ENCODE assay signal across 11 mouse cellular contexts in the genomic region with DNA sequence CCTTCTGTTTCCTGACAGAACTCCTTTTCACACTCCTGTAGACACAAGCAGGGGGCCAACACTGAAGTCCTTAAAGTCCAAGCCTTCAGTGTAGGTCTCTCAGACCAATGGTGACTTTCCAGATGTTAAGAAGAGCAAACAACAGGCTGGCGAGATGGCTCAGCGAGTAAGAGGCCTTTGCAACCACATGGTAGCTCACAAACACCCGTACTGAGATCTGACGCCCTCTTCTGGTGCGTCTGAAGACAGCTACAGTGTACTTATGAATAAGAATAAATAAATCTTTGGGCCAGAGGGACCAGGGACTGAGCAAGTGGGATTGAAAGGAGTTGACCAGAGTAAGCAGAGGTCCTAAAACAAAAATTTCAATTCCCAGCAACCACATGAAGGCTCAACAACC.
DNase-seq lines count a peak whose midpoint lies in the region; ATAC-seq and TF ChIP-seq lines count a peak whose summit lies in the region.
"Had no signal": no experiment of that assay in that cellular context is flagged by ENCODE, and none has a peak within 500 bp of the region (broad histone marks: within the 10 kb centered on the region; RNA-seq: fewer than 3 reads in every experiment).

No protein-coding gene starts in this region.

- H3K27ac ChIP-seq in lung, postnatal 0 days (ENCODE audit: low read length), result no peak overlapping the region
- H3K27ac ChIP-seq: embryonic facial prominence, embryonic 15.5 days; macrophage had no signal

- intact Hi-C loops in heart, postnatal 10 days (cut with DNase I), result no loop called here

- H3K4me2 ChIP-seq in lung, postnatal 0 days (replicated peaks; ENCODE audit: low read depth, low read length), result no peak overlapping the region
- H3K4me2 ChIP-seq: embryonic facial prominence, embryonic 15.5 days had no signal

- H3K9me3 ChIP-seq in lung, postnatal 0 days (ENCODE audit: low read length), result no peaks in the 10 kb centered on the region
- H3K9me3 ChIP-seq: embryonic facial prominence, embryonic 15.5 days had no signal

- H3K4me3 ChIP-seq in lung, postnatal 0 days (ENCODE audit: low read depth, low read length), result no peak overlapping the region
- H3K4me3 ChIP-seq: embryonic facial prominence, embryonic 15.5 days had no signal

- WGBS in lung, postnatal 0 days, result 39% methylated on average over 5 of the region's 5 CpGs

- no peaks in the 10 kb centered on the region for H3K27me3 ChIP-seq in lung, postnatal 0 days (replicated peaks; ENCODE audit: insufficient read depth, low read length)
- no peaks in the 10 kb centered on the region for H3K27me3 ChIP-seq in splenic B cell, adult 2 months (ENCODE audit: control insufficient read depth, insufficient read depth, low read length, poor library complexity, severe bottlenecking)
- H3K27me3 ChIP-seq: embryonic facial prominence, embryonic 15.5 days had no signal

- TF ChIP-seq EP300 in lung, postnatal 0 days (IDR thresholded peaks at IDR 0.05), result no peak

- TF ChIP-seq CTCF in lung, postnatal 0 days (IDR thresholded peaks at IDR 0.05), result peak; percentile 64

- ATAC-seq in lung, postnatal 0 days, result no peak; the same call in 1 of the 2 replicates

- peak; percentile 47 for DNase-seq in heart, postnatal 4 days
- no peak for DNase-seq in heart, postnatal 10 days
- peak; percentile 59 for DNase-seq in lung, postnatal 0 days (ENCODE audit: low spot score)
- no peak for DNase-seq in lung, postnatal 10 days
- DNase-seq in R1 (ENCODE audit: low read depth, low spot score), result peak; percentile 52
- peak; percentile 25 for DNase-seq in splenic B cell, adult 2 months (ENCODE audit: low read depth, low spot score)
- DNase-seq in kidney, postnatal 25 days, result no peak
- DNase-seq: cerebellum, adult 2 months; kidney, adult 18-20 months had no signal

- H3K4me1 ChIP-seq in lung, postnatal 0 days (ENCODE audit: insufficient read depth, low read depth, low read length), result peaks cover 3% of the 10 kb centered on the region; the same call in 1 of the 2 replicates
- H3K4me1 ChIP-seq: embryonic facial prominence, embryonic 15.5 days had no signal

- no peaks in the 10 kb centered on the region for H3K36me3 ChIP-seq in lung, postnatal 0 days (ENCODE audit: insufficient read depth, low read length)
- no peaks in the 10 kb centered on the region for H3K36me3 ChIP-seq in splenic B cell, adult 2 months (ENCODE audit: control insufficient read depth, insufficient read depth, low read length, poor library complexity, severe bottlenecking)
- H3K36me3 ChIP-seq: embryonic facial prominence, embryonic 15.5 days had no signal

- no peak overlapping the region for H3K9ac ChIP-seq in lung, postnatal 0 days (replicated peaks; ENCODE audit: low read depth)
- H3K9ac ChIP-seq: embryonic facial prominence, embryonic 15.5 days had no signal

Comparison
In these comparisons a context has a peak if more than half of its experiments do, and no peak if none do; other contexts are left out.
1. DNase-seq: peak in heart, postnatal 4 days (single experiment), lung, postnatal 0 days (single experiment), R1 (single experiment) and splenic B cell, adult 2 months (single experiment); none in heart, postnatal 10 days (0 of 2), lung, postnatal 10 days (single experiment) and kidney, postnatal 25 days (0 of 2).